Mouse (Mus musculus): ENCODE measurements at regions not wholly inside any gene's neighbourhood (a gene's known extent, or its start where the extent isn't known, plus 50 kb on each side); places are given as distances from the start of the nearest gene placed in this dataset.

GRCm38 (mm10) chr4:56106962-56107361, 574.7 kb upstream of the Klf4 start:
- TF ChIP-seq POLR2AphosphoS2 (IDR thresholded peaks at IDR 0.05; ENCODE audit: low read depth, low read length): no peak
- no peak for TF ChIP-seq CTCF (conservative IDR thresholded peaks at IDR 0.05 in 1 of 2, IDR thresholded peaks at IDR 0.05 in 1 of 2; ENCODE audit: low read depth in 2 of 2, low read length in 2 of 2)
- no peak for TF ChIP-seq CHD2 (IDR thresholded peaks at IDR 0.05; ENCODE audit: low read length)
- TF ChIP-seq MAZ (IDR thresholded peaks at IDR 0.05; ENCODE audit: low read depth, low read length): no peak
- no peak for TF ChIP-seq HCFC1 (IDR thresholded peaks at IDR 0.05; ENCODE audit: low read depth, low read length)
- no peak for TF ChIP-seq RAD21 (IDR thresholded peaks at IDR 0.05; ENCODE audit: low read depth, low read length)
- no peak for TF ChIP-seq POLR2A (IDR thresholded peaks at IDR 0.05; ENCODE audit: low read depth, low read length)
- TF ChIP-seq NRF1 (IDR thresholded peaks at IDR 0.05; ENCODE audit: low read depth, low read length): no peak
- no peak for TF ChIP-seq KAT2A (IDR thresholded peaks at IDR 0.05; ENCODE audit: insufficient replicate concordance, low read length)
- no peak for TF ChIP-seq CHD1 (IDR thresholded peaks at IDR 0.05; ENCODE audit: low read depth, low read length)

Measured in CH12.LX (cell line).